Mouse (Mus musculus): ENCODE results near the gene Dcxr. TPM values are rescaled to one million over a fixed set of nuclear protein-coding genes. Genes with fewer than 3 reads are reported as not detected.
"Not testable (repeated sequence)": the region's sequence is repeated elsewhere in the genome, so short reads cannot be mapped to it uniquely, and the experiment has no call there.

The Dcxr gene
- polyA plus RNA-seq, 1 experiment from 2014 or later: 6.8 TPM

GRCm38 (mm10) chr11:120749430-120749829 is 22.3 kb upstream of the Dcxr start:
- WGBS: 60% methylated on average over 8 of the region's 8 CpGs
- no peak for ATAC-seq (replicated peaks)
- no peak overlapping the region for H3K9ac ChIP-seq
- H3K9me3 ChIP-seq: no peaks in the 10 kb centered on the region
- H3K4me2 ChIP-seq: no peak overlapping the region
- no peaks in the 10 kb centered on the region for H3K36me3 ChIP-seq (replicated peaks)
- no peaks in the 10 kb centered on the region for H3K27me3 ChIP-seq (replicated peaks)
- no peaks in the 10 kb centered on the region for H3K4me1 ChIP-seq
- no peak overlapping the region for H3K4me3 ChIP-seq
- H3K27ac ChIP-seq: no peak overlapping the region

GRCm38 (mm10) chr11:120747974-120748373 is 20.9 kb upstream of the Dcxr start:
- Histone ChIP-seq H3K9me3 (no peaks in the 10 kb centered on the region), H3K27me3 (replicated peaks) (no peaks in the 10 kb centered on the region), H3K9ac (no peak overlapping the region), H3K36me3 (replicated peaks) (no peaks in the 10 kb centered on the region), H3K27ac (no peak overlapping the region), H3K4me3 (no peak overlapping the region), H3K4me2 (no peak overlapping the region), H3K4me1 (no peaks in the 10 kb centered on the region)
- 80% methylated on average over 4 of the region's 4 CpGs for WGBS
- ATAC-seq (replicated peaks): no peak

GRCm38 (mm10) chr11:120744121-120744701 is 17.1 kb upstream of the Dcxr start:
- Histone ChIP-seq H3K4me3 (no peak overlapping the region), H3K4me2 (no peak overlapping the region), H3K27ac (no peak overlapping the region), H3K36me3 (replicated peaks) (no peaks in the 10 kb centered on the region), H3K9me3 (no peaks in the 10 kb centered on the region), H3K9ac (no peak overlapping the region), H3K27me3 (replicated peaks) (no peaks in the 10 kb centered on the region), H3K4me1 (no peaks in the 10 kb centered on the region)
- 74% methylated on average over 7 of the region's 7 CpGs for WGBS
- no peak for ATAC-seq (replicated peaks)

GRCm38 (mm10) chr11:120740981-120741380 is 13.9 kb upstream of the Dcxr start:
- H3K4me3 ChIP-seq: no peak overlapping the region
- no peak for ATAC-seq (replicated peaks)
- no peaks in the 10 kb centered on the region for H3K4me1 ChIP-seq
- 93% methylated on average over 5 of the region's 5 CpGs for WGBS
- no peak overlapping the region for H3K9ac ChIP-seq
- H3K36me3 ChIP-seq (replicated peaks): no peaks in the 10 kb centered on the region
- no peaks in the 10 kb centered on the region for H3K27me3 ChIP-seq (replicated peaks)
- no peak overlapping the region for H3K4me2 ChIP-seq
- no peaks in the 10 kb centered on the region for H3K9me3 ChIP-seq
- no peak overlapping the region for H3K27ac ChIP-seq

GRCm38 (mm10) chr11:120736424-120736823 is 9.3 kb upstream of the Dcxr start:
- Histone ChIP-seq H3K9ac (no peak overlapping the region), H3K4me2 (no peak overlapping the region), H3K27me3 (replicated peaks) (no peaks in the 10 kb centered on the region), H3K27ac (no peak overlapping the region), H3K4me3 (no peak overlapping the region), H3K36me3 (replicated peaks) (no peaks in the 10 kb centered on the region), H3K4me1 (no peaks in the 10 kb centered on the region), H3K9me3 (no peaks in the 10 kb centered on the region)
- ATAC-seq (replicated peaks): no peak
- 82% methylated on average over 6 of the region's 6 CpGs for WGBS

GRCm38 (mm10) chr11:120733521-120733920 is 6.4 kb upstream of the Dcxr start:
- Histone ChIP-seq H3K9ac (no peak overlapping the region), H3K27ac (no peak overlapping the region), H3K4me1 (no peaks in the 10 kb centered on the region), H3K4me3 (no peak overlapping the region), H3K27me3 (replicated peaks) (peaks cover 3% of the 10 kb centered on the region; the same call in 1 of the 2 replicates), H3K4me2 (no peak overlapping the region), H3K36me3 (replicated peaks) (no peaks in the 10 kb centered on the region), H3K9me3 (no peaks in the 10 kb centered on the region)
- 69% methylated on average over 6 of the region's 6 CpGs for WGBS
- no peak for ATAC-seq (replicated peaks)

- peaks cover 5% of the 10 kb centered on the region; the same call in 1 of the 2 replicates for H3K27me3 ChIP-seq (replicated peaks)
- no peaks in the 10 kb centered on the region for H3K36me3 ChIP-seq (replicated peaks)
- H3K9ac ChIP-seq: no peak within 1 kb of the TSS
- no peak for ATAC-seq (replicated peaks)
- no peak within 1 kb of the TSS for H3K27ac ChIP-seq
- no peak within 1 kb of the TSS for H3K4me2 ChIP-seq
- 80% methylated on average over 12 of the region's 12 CpGs for WGBS
- no peak within 1 kb of the TSS for H3K4me3 ChIP-seq
- H3K9me3 ChIP-seq: no peaks in the 10 kb centered on the region
- peaks cover 2% of the 10 kb centered on the region for H3K4me1 ChIP-seq
These were observed 5.0 kb upstream of the Dcxr start, which contains the start of gene Cbr2 for GRCm38 (mm10) chr11:120731858-120732680. Gene Cbr2 (minus strand): TSS chr11:120732114.

- 88% methylated on average over 1 of the region's 1 CpGs for WGBS
- no peak overlapping the region for H3K4me2 ChIP-seq
- peaks cover 9% of the 10 kb centered on the region for H3K4me1 ChIP-seq
- H3K9ac ChIP-seq: no peak overlapping the region
- ATAC-seq (replicated peaks): no peak
- no peaks in the 10 kb centered on the region for H3K36me3 ChIP-seq (replicated peaks)
- peaks cover 5% of the 10 kb centered on the region; the same call in 1 of the 2 replicates for H3K27me3 ChIP-seq (replicated peaks)
- no peaks in the 10 kb centered on the region for H3K9me3 ChIP-seq
- no peak overlapping the region for H3K27ac ChIP-seq
- H3K4me3 ChIP-seq: no peak overlapping the region
These were observed 4.3 kb upstream of the Dcxr start for GRCm38 (mm10) chr11:120731395-120731794.

- Histone ChIP-seq H3K4me1 (peaks cover 11% of the 10 kb centered on the region), H3K27me3 (replicated peaks) (peaks cover 5% of the 10 kb centered on the region; the same call in 1 of the 2 replicates), H3K9me3 (no peaks in the 10 kb centered on the region), H3K9ac (no peak overlapping the region), H3K27ac (no peak overlapping the region), H3K4me3 (no peak overlapping the region), H3K36me3 (replicated peaks) (no peaks in the 10 kb centered on the region), H3K4me2 (no peak overlapping the region)
- no peak for ATAC-seq (replicated peaks)
- WGBS: 84% methylated on average over 10 of the region's 10 CpGs
These were observed 3.3 kb upstream of the Dcxr start for GRCm38 (mm10) chr11:120730331-120730870.

GRCm38 (mm10) chr11:120729432-120730050 is 2.5 kb upstream of the Dcxr start:
- H3K4me3 ChIP-seq: not testable (repeated sequence)

GRCm38 (mm10) chr11:120728530-120729240 is 1.6 kb upstream of the Dcxr start:
- H3K9me3 ChIP-seq: no peaks in the 10 kb centered on the region

More at GRCm38 (mm10) chr11:120729432-120730050, 2.5 kb upstream of the Dcxr start:
- not testable (repeated sequence) for H3K36me3 ChIP-seq (replicated peaks); ATAC-seq (replicated peaks); H3K9me3 ChIP-seq; H3K9ac ChIP-seq; H3K27me3 ChIP-seq (replicated peaks); H3K27ac ChIP-seq
- Histone ChIP-seq H3K4me1 (peaks cover 11% of the 10 kb centered on the region), H3K4me2 (peak overlapping the region; percentile 24)
- WGBS: under 1% methylated on average over 17 of the region's 21 CpGs

GRCm38 (mm10) chr11:120727564-120727963 is 483 bp upstream of the Dcxr start:
- H3K9me3 ChIP-seq: no peaks in the 10 kb centered on the region
- H3K4me2 ChIP-seq: no peak overlapping the region
- H3K4me3 ChIP-seq: no peak overlapping the region
- H3K9ac ChIP-seq: no peak overlapping the region
- ATAC-seq (replicated peaks): no peak
- no peaks in the 10 kb centered on the region for H3K36me3 ChIP-seq (replicated peaks)
- peaks cover 21% of the 10 kb centered on the region for H3K4me1 ChIP-seq
- no peak overlapping the region for H3K27ac ChIP-seq
- H3K27me3 ChIP-seq (replicated peaks): peaks cover 5% of the 10 kb centered on the region
- 59% methylated on average over 12 of the region's 12 CpGs for WGBS

More at GRCm38 (mm10) chr11:120728530-120729240, 1.6 kb upstream of the Dcxr start:
- Histone ChIP-seq H3K9ac (no peak overlapping the region), H3K27me3 (replicated peaks) (peaks cover 5% of the 10 kb centered on the region; the same call in 1 of the 2 replicates), H3K4me2 (no peak overlapping the region), H3K4me3 (no peak overlapping the region), H3K27ac (no peak overlapping the region), H3K36me3 (replicated peaks) (no peaks in the 10 kb centered on the region), H3K4me1 (peaks cover 11% of the 10 kb centered on the region)
- WGBS: 66% methylated on average over 11 of the region's 11 CpGs
- no peak for ATAC-seq (replicated peaks)

Measured in midbrain, embryonic 15.5 days (tissue).